Mouse (Mus musculus) testis, adult 2 months (tissue): ENCODE measurements around the gene Akt2.

Source experiments
- CTCF ChIP-seq: fragments of 200-500 bp; IDR thresholded peaks from 2 replicates; pipeline ENCODE4 v1.5.1; 2012; ENCODE audit warnings: low read depth, mild to moderate bottlenecking, inconsistent platforms, low read length, moderate library complexity; ENCODE audit not compliant: control insufficient read depth, insufficient read depth, insufficient replicate concordance
- POLR2A ChIP-seq: fragments of 200-500 bp; IDR thresholded peaks from 2 replicates; pipeline ENCODE4 v1.6.1; 2012; ENCODE audit warnings: low read depth, mild to moderate bottlenecking, inconsistent platforms, low read length, moderate library complexity; ENCODE audit not compliant: control insufficient read depth

DNA sequence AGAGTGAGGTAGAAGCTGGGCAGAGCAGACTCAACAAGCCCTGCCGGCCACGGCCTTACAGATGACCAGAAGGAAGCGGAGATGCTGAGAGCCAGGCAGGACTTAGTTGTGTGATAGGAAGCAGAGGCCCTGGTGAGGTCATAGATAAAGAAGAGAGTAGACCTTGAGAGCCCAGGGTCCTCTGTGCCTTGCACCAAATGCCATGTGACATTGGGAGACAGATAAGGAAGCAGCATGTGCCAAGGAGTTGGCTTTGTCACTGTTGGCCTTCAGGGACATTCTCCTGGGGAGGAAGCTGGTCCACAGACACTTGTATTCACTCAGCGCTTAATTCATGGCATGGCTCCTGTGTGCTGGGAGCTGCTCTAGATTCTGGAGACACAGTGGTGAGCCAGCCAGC is 17.9 kb downstream of the Akt2 start:
- TF ChIP-seq CTCF (no peak), POLR2A (peak; percentile 45; the same call in 1 of the 2 replicates)
